Mouse (Mus musculus): Measurements from ENCODE around the gene Tanc1.

GRCm38 (mm10) chr2:59830151-59830550 lies 218.3 kb downstream of the Tanc1 start:
- TF ChIP-seq POLR2A (IDR thresholded peaks at IDR 0.05; ENCODE audit: insufficient read depth, low read depth, low read length) (no peak), CTCF (IDR thresholded peaks at IDR 0.05; ENCODE audit: insufficient read depth, low read depth, low read length) (no peak)
